Mouse (Mus musculus) liver, embryonic 12.5 days (tissue): ENCODE data around the gene Nup188. TPM values are rescaled to one million over a fixed set of nuclear protein-coding genes. Genes with fewer than 3 reads are reported as not detected.

Experiments used
- ATAC-seq: fragments of 200-750 bp; cut with Nextera tagmentation; 2 replicates; pipeline ENCODE4 v1.8.0; 2017; ENCODE audit warnings: moderate number of reproducible peaks, mild to moderate bottlenecking, moderate library complexity
- H3K27ac ChIP-seq: fragments of 300-500 bp; sonication (generic); 2 replicates; pipeline ENCODE4 v1.5.1; 2016; ENCODE audit warnings: mild to moderate bottlenecking
- H3K27me3 ChIP-seq: fragments of 300-500 bp; sonication (generic); replicated peaks from 2 replicates; pipeline ENCODE4 v1.6.1; 2016; ENCODE audit warnings: mild to moderate bottlenecking, moderate library complexity
- H3K36me3 ChIP-seq: fragments of 300-500 bp; sonication (generic); 2 replicates; pipeline ENCODE4 v1.6.1; 2016; ENCODE audit warnings: mild to moderate bottlenecking, moderate library complexity
- H3K4me1 ChIP-seq: fragments of 300-500 bp; sonication (generic); 2 replicates; pipeline ENCODE4 v1.6.1; 2016
- H3K4me2 ChIP-seq: fragments of 300-500 bp; sonication (generic); 2 replicates; pipeline ENCODE4 v1.6.1; 2016; ENCODE audit warnings: mild to moderate bottlenecking, moderate library complexity
- H3K4me3 ChIP-seq: fragments of 300-500 bp; sonication (generic); 2 replicates; pipeline ENCODE4 v1.5.1; 2016; ENCODE audit warnings: mild to moderate bottlenecking, moderate library complexity
- H3K9ac ChIP-seq: fragments of 300-500 bp; sonication (generic); 2 replicates; pipeline ENCODE4 v1.6.1; 2016; ENCODE audit warnings: mild to moderate bottlenecking, moderate library complexity
- H3K9me3 ChIP-seq: fragments of 300-500 bp; sonication (generic); replicated peaks from 2 replicates; pipeline ENCODE4 v1.6.1; 2016; ENCODE audit warnings: mild to moderate bottlenecking, moderate library complexity
- WGBS: fragments of 180-500 bp; shearing (Covaris S2); methylation state at CpG from one replicate; pipeline ENCODE4 v1.1.7; 2016; ENCODE audit not compliant: insufficient replicate concordance; 5-methylcytosine and 5-hydroxymethylcytosine counted together
- polyA plus RNA-seq: library from polyadenylated mRNA; unstranded; fragments of >200 nt; fragmentation: Nextera tagmentation; extraction: Ambion mirVana; gene quantifications from 2 replicates; pipeline ENCODE4 v1.2.1, GENCODE M21; 2016

Gene Nup188
- polyA plus RNA-seq, 1 experiment from 2014 or later = 23.9 TPM

DNA sequence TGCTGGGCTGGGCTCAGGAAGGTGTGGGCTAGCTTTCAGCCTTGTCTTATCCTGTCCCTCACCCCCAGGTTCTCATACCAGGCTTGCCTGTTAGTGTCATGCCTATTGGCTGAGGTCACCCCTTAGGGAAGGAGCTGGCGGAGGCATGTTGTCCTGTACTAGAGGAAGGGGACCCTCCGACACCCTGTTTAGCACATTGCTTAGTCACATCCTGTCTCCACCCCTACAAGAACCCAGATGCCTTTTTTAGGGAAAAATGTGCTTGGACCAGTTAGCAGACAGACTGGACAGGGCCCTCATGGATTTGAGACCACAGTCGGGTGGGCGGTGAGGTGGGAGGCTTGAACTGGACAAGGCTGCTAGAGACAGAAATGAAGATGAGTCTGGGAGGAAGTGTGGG lies 27.6 kb upstream of the Nup188 start:
- Histone ChIP-seq H3K4me2 (no peak overlapping the region), H3K4me1 (peaks cover 32% of the 10 kb centered on the region), H3K27ac (peak overlapping the region; percentile 37; the same call in 1 of the 2 replicates), H3K27me3 (no peaks in the 10 kb centered on the region), H3K9ac (no peak overlapping the region), H3K36me3 (peaks cover 98% of the 10 kb centered on the region), H3K9me3 (no peaks in the 10 kb centered on the region), H3K4me3 (no peak overlapping the region)
- 49% methylated on average over 4 of the region's 4 CpGs for WGBS
- peak; percentile 10; the same call in 1 of the 2 replicates for ATAC-seq

DNA sequence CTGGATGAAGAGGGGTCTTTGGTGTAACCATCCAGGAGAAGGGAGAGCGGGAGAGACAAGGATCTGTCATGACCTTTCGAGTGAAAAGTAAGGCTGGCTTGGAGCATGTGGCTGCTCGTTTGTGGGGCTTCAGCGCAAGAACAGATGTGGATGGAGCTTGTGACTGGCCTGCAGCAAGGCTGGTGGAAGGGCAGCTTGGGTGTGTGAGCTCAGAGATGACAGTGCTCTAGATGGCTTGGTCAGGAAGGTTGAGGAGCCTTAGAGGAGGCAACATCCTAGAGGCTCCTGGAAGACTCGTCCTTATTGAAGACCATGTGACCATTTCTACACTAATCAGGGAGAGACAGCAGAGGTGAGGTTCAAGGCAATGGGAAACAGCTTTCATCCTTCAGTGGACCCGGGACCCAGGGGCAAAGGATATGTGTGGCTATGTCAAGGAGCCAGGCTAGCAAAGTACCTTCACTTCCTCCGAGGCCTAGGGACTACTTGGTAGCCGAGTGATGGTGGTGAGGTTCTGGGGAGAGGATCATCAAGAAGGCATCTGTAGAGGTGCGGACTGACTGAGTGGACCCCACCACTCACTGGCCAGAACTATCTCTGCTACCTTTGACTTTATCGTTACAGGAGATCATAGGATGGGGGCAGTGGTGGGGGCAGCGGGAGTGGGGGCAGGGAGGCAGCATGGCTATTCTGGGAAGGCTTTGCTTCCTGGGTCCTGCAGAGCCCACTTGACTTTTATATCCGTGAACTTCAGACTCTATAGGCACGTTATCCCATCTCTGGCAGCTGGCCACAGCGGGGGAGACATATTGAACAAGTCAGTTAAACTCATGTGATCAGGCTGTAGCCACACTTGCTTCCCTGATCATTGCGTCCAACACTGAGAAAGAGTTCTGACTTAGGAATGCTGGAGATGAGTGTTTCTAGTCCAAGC lies 26.8 kb upstream of the Nup188 start:
- no peaks in the 10 kb centered on the region for H3K27me3 ChIP-seq
- H3K4me3 ChIP-seq = no peak overlapping the region
- peaks cover 99% of the 10 kb centered on the region for H3K36me3 ChIP-seq
- H3K4me2 ChIP-seq = no peak overlapping the region
- H3K9me3 ChIP-seq = no peaks in the 10 kb centered on the region
- 78% methylated on average over 15 of the region's 15 CpGs for WGBS
- peaks cover 26% of the 10 kb centered on the region for H3K4me1 ChIP-seq
- no peak for ATAC-seq
- no peak overlapping the region for H3K27ac ChIP-seq
- H3K9ac ChIP-seq = no peak overlapping the region

DNA sequence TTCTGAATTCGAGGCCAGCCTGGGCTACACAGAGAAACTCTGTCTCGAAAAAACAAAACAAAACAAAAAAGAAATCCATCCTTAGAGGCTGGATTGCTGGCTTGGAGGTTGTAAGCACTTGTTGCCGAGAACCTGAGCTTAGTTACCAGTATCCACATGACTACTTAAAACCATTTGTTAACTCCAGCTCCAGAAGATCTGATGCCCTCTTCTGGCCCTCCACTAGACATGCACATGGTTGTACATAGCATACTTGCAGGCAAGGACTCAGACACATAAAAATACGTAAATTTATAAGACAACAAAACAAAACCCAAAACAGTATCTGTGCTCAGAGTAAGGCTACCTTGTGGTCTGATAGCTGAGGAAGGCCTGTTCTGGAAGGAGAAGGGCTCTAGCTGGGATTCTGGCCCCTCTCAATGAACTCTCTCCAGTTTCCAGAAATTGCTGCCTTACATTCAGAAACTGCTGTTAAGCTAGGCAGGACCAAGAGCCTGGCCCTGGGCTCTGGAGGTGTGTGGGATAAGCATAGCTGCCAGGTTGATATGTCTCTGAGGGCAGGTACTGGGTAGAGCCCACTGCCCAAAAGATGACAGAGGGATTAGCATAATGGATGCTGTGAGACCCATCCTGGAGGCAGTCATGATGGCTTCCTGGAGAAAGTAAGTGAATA lies 25.0 kb upstream of the Nup188 start:
- no peak overlapping the region for H3K9ac ChIP-seq
- H3K27ac ChIP-seq = no peak overlapping the region
- no peak for ATAC-seq
- H3K9me3 ChIP-seq = no peaks in the 10 kb centered on the region
- peaks cover 42% of the 10 kb centered on the region for H3K4me1 ChIP-seq
- H3K4me2 ChIP-seq = no peak overlapping the region
- WGBS = 79% methylated on average over 4 of the region's 4 CpGs
- H3K27me3 ChIP-seq = no peaks in the 10 kb centered on the region
- H3K36me3 ChIP-seq = peaks cover 90% of the 10 kb centered on the region
- no peak overlapping the region for H3K4me3 ChIP-seq

DNA sequence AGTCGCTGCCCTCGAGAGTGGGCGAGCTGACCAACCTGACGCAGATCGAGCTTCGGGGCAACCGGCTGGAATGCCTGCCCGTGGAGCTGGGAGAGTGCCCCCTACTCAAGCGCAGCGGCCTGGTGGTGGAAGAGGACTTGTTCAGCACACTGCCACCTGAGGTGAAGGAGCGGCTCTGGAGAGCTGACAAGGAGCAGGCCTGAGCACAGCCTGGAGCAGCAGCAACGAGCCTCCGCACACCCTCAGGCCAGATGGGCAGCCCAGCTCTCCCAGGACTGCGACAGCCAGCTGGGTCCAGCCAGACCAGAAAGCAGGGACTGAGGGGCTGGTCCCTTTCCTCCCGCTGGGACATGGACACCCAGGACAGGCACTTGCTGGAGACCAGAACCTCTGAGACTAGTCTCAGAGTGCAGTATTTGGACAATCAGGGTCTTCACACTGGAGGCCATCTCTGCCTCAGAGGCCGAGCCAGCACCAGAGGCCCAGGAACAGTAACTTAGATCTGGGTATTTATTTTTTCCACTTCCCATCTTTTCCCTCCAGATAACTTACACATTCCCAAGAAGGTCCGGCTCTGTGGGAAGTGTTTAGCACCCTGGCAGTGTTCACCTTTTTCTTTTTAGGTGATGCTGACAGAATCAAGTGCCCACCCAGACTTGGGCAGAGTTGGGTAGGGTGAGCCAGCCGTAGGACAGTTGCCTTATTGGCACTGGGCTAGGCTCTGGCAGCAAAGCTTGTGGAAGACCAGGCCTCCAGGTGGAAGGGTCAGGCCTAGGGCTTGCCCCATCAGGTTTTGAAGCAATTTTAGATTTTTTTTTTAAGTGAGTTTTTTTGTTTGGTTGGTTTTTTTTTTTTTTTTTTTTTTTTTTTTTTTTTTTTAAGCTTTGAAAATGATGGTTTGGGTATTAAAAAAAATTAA lies 24.0 kb upstream of the Nup188 start:
- H3K4me3 ChIP-seq = no peak overlapping the region
- WGBS = 90% methylated on average over 18 of the region's 18 CpGs
- peaks cover 52% of the 10 kb centered on the region for H3K4me1 ChIP-seq

DNA sequence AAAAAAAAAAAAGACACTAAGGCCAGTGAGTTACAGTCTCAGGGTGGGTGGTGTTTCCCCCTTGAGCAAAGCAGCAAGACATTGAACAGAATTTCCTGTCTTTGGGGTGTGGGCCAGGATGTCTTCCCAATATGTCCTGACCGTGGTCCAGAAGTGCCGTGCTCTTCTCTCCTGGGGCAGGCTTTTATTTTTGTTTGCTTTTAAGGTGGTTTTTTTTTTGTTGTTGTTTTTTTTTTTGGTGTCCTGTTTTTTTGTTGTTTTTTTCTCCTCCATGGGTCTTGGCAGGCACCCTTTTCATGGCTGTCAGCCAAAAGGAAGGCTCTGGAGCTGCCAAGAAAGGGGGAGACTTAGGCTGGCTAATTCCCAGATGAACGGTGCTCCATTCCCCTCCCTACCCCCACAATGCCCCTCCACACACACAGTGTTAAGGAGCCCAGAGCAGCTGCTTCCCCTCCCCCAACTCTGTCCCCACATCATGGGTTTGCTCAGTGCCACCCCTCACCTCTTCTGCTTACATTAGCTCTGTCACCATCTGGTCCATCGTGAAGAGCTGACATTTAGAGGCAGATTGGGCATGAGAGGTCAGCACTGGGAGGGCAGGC lies 23.3 kb upstream of the Nup188 start:
- no peak for ATAC-seq
- no peak overlapping the region for H3K4me3 ChIP-seq
- H3K4me2 ChIP-seq = no peak overlapping the region
- no peaks in the 10 kb centered on the region for H3K27me3 ChIP-seq
- peaks cover 49% of the 10 kb centered on the region for H3K4me1 ChIP-seq
- 71% methylated on average over 4 of the region's 4 CpGs for WGBS
- H3K27ac ChIP-seq = no peak overlapping the region
- no peak overlapping the region for H3K9ac ChIP-seq
- H3K36me3 ChIP-seq = peaks cover 72% of the 10 kb centered on the region
- H3K9me3 ChIP-seq = no peaks in the 10 kb centered on the region

More for the DNA sequence above, 24.0 kb upstream of the Nup188 start:
- no peak for ATAC-seq
- Histone ChIP-seq H3K36me3 (peaks cover 80% of the 10 kb centered on the region), H3K9ac (no peak overlapping the region), H3K27me3 (no peaks in the 10 kb centered on the region), H3K9me3 (no peaks in the 10 kb centered on the region), H3K4me2 (no peak overlapping the region), H3K27ac (no peak overlapping the region)

DNA sequence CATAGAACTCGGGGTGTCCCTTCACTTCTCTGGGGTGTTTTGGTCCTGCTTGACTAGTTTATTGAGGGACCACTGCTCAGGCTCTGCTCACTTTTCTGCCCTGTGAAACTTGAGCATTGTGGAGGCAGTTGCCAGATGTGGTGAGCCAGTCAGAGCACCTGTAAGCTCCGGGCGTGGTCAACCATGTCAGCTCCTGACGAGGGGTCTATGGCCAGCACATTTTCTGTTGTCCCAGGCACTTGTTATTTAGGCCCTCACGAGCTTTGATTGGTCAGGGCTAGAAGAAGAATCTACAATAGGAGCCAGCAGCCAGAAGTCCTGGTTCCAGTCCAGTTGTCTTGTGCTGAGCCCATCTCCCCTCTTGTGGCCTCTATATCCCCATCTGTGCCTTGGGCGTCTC lies 22.4 kb upstream of the Nup188 start:
- no peaks in the 10 kb centered on the region for H3K27me3 ChIP-seq
- no peak overlapping the region for H3K4me2 ChIP-seq
- peaks cover 40% of the 10 kb centered on the region for H3K4me1 ChIP-seq
- ATAC-seq = no peak
- WGBS = 82% methylated on average over 6 of the region's 6 CpGs
- H3K27ac ChIP-seq = no peak overlapping the region
- no peak overlapping the region for H3K9ac ChIP-seq
- peaks cover 64% of the 10 kb centered on the region for H3K36me3 ChIP-seq
- no peak overlapping the region for H3K4me3 ChIP-seq
- no peaks in the 10 kb centered on the region for H3K9me3 ChIP-seq

DNA sequence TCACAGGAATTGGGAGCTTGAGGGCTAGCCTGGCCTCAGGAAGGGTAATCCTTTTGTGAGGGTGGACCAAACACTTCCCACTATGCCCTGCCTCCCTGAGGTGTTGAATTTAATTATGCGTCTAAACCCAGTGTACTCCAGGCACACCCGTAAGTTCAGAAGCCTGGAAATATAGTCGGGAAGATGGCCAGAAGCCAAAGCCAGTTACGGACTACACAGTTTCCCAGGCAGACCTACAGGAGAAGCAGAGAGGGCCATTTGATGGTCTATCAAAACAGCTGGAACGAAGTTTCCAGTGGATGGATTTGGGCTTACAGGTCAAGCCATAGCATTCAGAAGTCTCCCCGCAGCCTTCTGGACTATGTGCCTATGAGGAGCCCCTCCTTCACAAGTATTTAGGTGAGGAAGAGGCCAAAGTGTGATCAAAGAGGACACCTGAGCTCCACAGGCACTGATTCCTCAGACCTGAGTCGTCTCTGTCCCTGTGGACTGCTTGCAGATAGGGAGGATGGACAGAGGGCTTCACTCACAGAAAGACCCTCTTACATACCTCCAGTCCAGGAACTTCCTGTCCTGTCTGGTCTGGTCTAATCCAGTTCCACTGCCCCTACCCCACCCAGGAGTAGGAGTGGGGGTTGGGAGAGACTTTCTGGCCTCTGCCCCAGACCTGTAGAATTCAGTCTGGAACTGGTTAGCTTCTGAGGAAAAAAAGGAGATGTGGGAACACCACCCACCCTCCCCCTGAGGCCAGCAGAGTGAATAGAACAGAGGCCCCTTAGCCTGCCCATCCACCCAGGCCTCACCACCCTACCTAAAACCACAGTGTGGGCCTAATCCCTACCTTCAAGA lies 21.3 kb upstream of the Nup188 start:
- no peak overlapping the region for H3K4me2 ChIP-seq
- peak overlapping the region; percentile 72; the same call in 1 of the 2 replicates for H3K27ac ChIP-seq
- WGBS = 76% methylated on average over 7 of the region's 7 CpGs
- peaks cover 53% of the 10 kb centered on the region for H3K36me3 ChIP-seq
- H3K4me1 ChIP-seq = peaks cover 36% of the 10 kb centered on the region
- no peaks in the 10 kb centered on the region for H3K9me3 ChIP-seq
- no peak overlapping the region for H3K4me3 ChIP-seq
- no peak for ATAC-seq
- H3K27me3 ChIP-seq = no peaks in the 10 kb centered on the region
- H3K9ac ChIP-seq = no peak overlapping the region

DNA sequence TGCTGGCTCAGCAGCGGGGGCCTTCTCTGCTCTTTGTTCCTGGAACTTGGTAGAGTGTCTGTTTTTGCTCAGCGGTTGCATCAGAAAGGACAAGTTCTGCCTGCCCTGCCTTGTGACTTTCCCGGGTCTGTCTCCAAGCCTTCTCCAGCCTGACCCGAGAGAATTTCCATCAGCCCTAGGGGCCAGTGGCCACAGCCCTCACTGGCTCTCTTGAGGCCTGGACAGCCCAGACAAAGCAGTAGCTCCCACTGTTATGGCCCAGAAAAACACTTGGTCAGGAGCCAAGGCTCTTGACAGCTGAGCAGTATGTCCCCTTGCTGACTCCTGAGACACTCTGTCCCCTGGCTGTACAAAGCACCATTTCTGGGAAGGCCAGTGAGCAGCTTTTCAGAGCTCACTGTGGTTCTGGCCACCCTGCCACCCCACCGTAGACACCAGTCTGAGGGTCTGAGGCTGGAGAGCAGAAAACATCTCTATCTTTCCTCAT lies 20.4 kb upstream of the Nup188 start, which contains the start of gene Phyhd1:
Gene Phyhd1, plus strand, starts transcription at position 437 of the 487 bp plus-strand sequence.
- WGBS = 55% methylated on average over 5 of the region's 5 CpGs
- Histone ChIP-seq H3K4me3 (peak within 1 kb of the TSS; percentile 25), H3K4me1 (peaks cover 34% of the 10 kb centered on the region), H3K4me2 (peak within 1 kb of the TSS; percentile 40), H3K27me3 (no peaks in the 10 kb centered on the region), H3K27ac (peak within 1 kb of the TSS; percentile 72), H3K9me3 (no peaks in the 10 kb centered on the region), H3K36me3 (peaks cover 44% of the 10 kb centered on the region), H3K9ac (peak within 1 kb of the TSS; percentile 29)
- no peak for ATAC-seq

DNA sequence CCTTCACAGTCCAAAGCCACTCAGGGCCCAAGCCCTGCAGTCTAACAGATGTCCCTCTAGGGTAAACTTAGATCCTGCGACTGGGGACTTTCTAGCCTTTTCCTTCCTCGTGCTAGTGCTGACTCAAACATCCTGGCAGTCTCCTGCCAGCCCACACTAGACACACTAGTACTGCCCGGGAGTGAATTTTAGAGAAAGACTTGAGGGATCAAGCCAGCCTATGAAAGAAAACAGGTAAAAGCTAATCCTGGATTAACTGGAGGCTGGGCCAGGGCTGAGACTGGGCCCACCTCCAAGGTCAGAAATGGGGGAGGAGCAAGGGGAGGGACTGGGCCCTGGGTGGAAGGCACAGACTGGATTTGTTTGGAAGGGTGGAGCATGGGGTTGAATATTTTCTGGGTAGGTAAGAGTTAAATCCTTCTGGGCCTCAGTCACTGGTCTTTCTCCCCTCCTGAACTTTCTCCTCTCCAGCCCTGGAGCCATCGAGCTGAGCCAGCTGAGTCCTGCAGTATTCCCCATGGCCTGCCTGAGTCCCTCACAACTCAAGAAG lies 19.7 kb upstream of the Nup188 start:
- peak; percentile 65 for ATAC-seq
- Histone ChIP-seq H3K9me3 (no peaks in the 10 kb centered on the region), H3K36me3 (peaks cover 37% of the 10 kb centered on the region), H3K4me1 (peaks cover 34% of the 10 kb centered on the region), H3K27me3 (no peaks in the 10 kb centered on the region), H3K4me2 (peak overlapping the region; percentile 40), H3K9ac (peak overlapping the region; percentile 29), H3K4me3 (peak overlapping the region; percentile 25), H3K27ac (peak overlapping the region; percentile 72)
- WGBS = 55% methylated on average over 4 of the region's 4 CpGs

DNA sequence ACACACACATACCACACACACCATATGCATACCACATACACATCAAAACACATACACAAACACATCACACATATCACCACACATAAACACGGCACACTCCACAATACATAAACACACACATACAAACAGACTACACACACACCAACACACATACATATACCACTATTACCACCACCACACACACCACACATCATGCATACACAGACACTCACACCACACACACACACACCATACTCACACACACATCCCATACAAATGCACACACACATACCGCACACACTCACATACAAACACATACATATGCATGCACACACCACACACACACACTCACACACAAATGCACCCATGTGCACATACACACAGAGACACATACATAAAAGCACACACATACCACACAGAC lies 18.7 kb upstream of the Nup188 start:
- Histone ChIP-seq H3K4me2 (0 out of 2 replicates have a peak overlapping the region, but pooled peaks have one; percentile 40), H3K27me3 (no peaks in the 10 kb centered on the region), H3K4me3 (no peak overlapping the region), H3K27ac (peak overlapping the region; percentile 72), H3K36me3 (peaks cover 30% of the 10 kb centered on the region), H3K9ac (no peak overlapping the region), H3K4me1 (peaks cover 34% of the 10 kb centered on the region), H3K9me3 (no peaks in the 10 kb centered on the region)
- ATAC-seq = no peak
- 86% methylated on average over 2 of the region's 2 CpGs for WGBS
